Mouse (Mus musculus): ENCODE measurements around the gene Tbc1d5.

The Tbc1d5 gene

DNA sequence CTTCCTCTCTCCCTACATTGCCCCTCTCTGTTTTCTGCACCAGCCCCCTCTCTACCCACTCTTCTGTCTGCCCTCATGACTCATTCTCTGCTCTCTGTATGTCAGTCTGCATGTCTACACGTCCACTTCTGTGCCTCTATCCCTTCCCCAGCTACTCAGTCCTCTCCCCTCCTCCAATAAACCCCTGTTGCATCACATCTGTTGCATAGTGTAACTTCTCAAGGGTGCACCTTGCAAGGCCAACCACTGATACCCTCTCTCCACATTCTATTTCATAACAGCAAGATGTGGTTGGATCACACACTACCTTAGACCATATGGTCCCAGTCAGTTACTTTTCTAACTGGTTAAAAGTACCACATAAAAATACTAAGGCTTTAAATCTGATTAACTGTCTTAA lies 74.9 kb downstream of the Tbc1d5 start:
- no peak for DNase-seq (ENCODE audit: low read depth, low spot score)

DNA sequence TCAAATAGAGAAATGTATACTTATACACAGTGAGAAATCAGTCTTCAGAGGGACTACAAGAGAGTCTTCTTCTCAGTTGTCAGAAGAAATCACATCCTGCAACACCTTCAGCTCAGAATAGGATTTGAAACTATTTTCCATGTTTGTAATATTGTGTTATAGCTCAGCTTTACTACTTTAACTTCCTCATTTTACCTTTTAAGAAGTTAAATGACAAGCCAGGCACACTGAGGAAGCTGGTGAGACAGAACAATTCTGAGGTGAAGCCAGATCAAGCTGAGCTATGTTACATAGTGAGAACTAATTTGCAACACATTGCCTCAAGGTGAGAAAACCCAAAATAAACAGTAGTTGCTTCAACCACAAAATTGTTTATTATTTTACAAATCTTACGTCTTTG lies 135.3 kb downstream of the Tbc1d5 start:
- no peak for DNase-seq (ENCODE audit: low read depth, low spot score)

DNA sequence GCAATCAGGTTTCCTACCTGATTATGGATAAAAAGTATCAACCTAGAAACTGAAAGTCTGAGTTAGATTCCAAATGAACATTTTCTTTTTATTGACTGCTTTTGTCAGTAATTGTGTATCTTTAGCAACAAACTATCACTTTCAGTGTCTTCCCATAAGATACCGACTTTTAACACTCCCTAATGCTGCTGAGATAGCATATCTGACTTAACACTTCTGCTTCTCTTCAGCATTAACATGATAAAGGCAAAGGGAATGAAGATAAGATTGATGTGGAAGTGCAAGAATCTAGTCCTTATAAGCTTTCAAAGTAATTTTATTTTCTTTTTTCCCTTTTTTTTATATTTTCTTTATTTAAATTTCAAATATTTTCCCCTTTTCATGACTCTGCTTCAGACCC lies 138.3 kb downstream of the Tbc1d5 start:
- no peak for DNase-seq (ENCODE audit: low read depth, low spot score)

DNA sequence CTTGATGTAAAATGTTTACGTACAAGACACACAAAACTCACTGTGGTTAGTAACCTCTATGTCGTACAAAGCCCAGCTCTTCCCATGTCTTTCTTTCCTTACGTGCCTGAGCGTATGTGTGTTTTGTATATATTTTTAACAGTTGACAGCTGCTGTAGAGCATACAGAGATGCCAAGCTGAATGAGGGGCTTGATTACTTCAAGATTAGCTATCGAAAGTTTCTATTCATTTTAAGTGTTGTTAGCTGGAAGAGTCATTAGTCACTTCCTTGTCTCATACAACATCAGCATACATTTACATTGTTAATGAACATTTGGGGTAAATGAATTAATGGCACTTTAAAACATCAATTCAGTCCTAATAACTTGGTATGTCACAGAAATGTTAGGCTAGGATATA lies 155.9 kb downstream of the Tbc1d5 start:
- no peak for DNase-seq (ENCODE audit: low read depth, low spot score)

DNA sequence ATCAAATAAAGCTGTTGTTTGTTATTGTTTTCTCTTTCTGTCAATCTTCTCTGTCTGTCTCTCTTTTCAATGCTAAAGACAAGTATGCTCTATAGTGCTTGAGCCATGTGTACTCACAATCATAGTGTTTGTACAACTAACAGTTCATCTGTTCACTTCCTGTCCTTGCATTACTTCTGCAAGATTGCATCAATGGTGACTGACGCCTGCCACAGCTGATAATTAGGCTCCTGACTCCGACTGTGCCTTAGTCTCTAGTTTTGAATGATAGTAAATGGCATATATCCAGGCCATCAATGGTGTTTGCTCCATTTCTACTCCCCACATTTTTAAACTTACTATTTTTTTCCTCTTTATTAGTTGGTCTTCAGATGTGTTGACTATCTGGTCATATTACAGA lies 162.8 kb downstream of the Tbc1d5 start:
- no peak for DNase-seq (ENCODE audit: low read depth, low spot score)

DNA sequence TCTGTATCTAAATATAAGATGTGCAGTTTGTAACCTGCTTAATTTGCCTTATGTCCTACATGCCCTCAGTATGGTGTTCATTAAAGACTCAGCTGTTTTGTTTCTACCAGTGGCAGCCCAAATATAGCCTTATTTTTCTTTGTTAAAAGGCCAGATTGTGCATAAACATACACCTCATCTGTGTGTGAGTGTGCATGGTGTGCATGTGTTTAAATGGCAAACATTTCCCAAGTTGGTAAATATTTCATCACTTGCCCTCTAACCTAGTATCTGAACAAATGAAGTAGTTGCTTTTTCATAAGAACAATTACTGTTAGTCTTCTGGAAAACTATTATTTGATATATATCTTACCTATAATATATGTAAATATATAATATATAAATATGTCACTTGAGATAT lies 165.2 kb downstream of the Tbc1d5 start:
- DNase-seq (ENCODE audit: low read depth, low spot score) = no peak

DNA sequence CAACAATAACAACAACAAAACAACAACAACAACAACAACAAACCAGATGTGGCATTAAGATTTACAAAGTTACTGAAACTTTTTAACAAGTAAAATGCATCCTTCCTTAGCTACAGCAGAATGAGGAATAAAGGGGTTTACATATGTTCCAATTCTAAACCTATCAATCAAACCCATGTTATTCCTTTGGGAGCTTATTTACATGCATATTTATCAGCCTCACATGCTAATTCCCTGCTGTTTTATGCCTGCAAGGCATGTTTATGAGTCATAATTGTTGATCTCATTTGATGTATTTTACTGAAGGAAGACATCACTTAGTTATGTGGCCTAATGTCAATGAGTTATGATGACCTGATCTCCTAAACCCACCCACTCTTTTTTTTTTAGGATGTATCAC lies 176.0 kb downstream of the Tbc1d5 start:
- DNase-seq (ENCODE audit: low read depth, low spot score) = no peak

DNA sequence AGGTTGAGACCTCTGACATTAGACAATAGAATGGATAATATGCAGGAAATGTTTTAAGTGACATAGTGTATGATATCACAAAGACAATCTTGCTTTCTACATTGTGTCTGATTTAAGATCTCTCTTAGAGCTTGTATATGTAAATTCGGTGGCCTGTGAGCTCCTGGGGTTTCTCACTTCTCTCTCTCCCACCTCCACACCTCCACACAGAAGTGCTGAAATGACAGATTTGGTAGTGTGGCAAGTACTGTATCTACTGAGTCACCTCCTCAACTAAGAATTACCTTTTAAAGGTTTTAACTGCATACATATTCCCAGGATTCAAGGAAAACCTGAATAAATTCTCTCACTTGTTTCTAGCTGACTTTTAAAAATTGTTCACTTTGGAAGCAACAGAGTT lies 180.9 kb downstream of the Tbc1d5 start:
- no peak for DNase-seq (ENCODE audit: low read depth, low spot score)

DNA sequence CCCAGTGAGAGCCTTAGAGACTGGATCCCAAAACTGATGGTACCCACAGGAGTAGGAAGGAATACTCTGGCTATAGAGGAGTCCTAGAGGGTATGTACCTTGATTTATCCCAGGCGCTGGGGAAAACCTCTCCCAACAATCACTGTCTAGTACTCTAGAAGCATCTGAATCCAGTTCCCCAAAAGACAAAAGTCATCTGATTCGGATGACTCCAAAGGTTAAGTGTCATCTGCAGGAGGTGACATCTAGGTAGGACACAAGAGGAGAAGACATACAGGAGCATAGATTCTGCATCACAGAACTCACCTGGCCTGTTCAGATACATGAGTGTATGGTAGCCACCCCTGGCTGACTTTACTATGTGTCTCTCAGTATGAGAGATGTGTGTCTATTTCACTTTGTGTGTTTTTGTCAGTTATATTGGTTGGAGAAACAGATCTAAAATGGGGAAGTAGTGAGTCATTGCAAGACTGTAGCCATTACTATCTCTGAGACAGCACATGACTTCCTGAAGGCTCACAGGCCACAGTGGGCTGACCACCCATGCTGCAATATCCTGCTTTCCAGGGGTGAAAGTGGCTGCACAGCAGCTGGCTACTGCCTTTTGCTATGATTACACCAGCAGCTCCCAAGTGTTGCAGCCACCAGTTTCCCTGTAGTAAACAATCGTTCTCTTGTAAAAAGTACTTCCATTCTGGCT lies 185.7 kb downstream of the Tbc1d5 start:
- no peak for DNase-seq (ENCODE audit: low read depth, low spot score)

DNA sequence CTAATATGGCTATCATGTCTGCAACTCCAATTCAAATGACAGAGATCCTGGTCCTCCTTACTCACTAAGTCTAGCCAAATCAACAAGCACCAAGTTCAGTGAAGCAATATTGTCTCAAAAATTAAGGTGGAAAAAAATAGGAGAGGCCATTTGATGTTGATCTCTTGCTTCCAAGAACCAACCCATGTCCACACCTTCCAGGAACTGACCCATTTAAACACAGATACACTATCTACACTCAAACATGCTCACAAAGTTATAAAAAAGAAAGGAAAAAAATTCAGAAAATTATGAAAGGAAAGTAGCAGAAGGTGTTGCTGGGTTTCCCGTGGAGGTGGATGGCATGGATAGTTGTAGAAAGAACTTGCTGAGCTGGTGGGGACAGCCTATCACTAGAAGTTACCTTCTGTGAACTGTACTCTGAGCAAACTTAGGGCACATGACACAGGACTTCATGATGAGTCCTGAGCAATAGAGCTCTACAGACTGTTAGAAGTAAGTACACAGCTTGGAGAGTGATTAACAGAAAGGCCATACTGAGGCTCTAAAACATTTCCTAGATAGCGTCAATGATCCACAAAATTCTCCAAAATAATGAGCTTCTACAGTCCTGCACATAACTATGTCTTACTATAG lies 188.3 kb downstream of the Tbc1d5 start:
- no peak for DNase-seq (ENCODE audit: low read depth, low spot score)

DNA sequence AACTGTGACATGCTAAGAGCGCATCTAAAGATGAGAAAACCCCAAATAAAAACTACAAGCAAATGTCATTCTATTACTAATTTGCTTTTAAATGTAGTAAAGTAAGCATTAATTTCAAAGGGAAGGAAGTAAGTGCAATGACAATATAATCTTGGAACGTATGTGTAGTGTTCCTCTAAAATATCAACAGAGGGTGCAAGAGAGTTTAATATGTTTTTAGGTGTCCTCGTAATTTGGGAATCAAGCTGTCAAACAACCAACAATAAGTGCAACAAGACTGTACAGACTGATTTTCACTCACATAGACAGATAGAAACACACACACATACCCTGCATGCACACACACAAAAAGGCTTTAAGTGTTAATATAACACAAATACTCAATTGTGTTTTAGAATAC lies 191.2 kb downstream of the Tbc1d5 start:
- DNase-seq (ENCODE audit: low read depth, low spot score) = no peak

DNA sequence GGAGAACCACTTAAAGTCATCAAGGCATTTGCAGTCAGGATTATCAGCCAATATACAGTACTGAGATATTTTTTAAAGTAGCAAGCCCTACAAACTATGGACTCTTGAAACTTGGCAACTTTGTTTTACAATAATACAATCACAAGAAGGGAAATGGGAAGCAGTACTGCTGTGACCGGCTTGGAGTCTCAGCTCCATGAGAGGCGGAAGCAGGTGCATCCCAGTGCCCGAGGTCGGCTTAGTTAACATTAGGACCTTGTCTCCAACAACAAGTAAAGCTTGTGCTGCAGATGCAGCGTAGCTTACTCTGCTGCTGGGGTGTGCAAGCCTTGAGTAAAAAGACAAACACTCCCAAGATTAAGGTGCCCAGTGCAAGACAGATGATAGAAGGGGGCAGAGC lies 197.2 kb downstream of the Tbc1d5 start:
- no peak for DNase-seq (ENCODE audit: low read depth, low spot score)

DNA sequence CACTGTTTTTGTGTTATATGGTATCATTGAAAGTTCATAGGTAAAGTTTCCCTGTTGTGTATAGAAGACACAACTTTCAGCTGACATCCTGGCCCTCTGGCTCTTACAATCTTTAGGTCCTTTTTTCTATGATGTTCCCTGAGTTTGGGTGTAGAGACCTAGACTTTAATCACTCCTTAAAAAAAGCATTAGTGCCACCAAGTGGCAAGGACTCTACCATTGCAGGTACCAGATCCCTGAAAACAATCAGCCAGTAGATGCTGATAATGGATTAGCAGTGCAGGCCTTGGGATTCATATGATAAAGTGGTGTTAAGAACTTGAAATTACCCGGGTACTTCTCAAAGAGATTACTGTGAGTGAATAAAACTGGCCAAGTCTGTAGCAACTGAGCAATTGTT lies 207.0 kb downstream of the Tbc1d5 start:
- DNase-seq (ENCODE audit: low read depth, low spot score) = no peak

DNA sequence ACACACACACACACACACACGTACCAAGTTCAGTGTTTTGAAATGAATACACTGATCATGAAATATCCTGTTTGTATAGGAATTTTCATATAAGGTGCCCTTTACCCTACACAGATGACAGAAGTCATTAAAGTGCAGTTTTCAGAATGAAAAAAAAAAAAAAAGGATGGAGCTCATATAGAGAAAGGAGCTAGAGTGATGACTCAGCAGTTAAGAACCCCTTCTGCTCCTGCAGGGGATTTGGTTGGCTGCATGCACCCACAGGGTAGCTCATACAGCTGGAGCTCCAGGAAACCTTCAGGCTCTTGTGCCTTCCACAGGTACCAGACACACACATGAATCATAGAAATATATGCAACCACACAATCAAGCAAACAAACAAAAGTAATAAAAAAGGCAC lies 213.0 kb downstream of the Tbc1d5 start:
- DNase-seq (ENCODE audit: low read depth, low spot score) = no peak

DNA sequence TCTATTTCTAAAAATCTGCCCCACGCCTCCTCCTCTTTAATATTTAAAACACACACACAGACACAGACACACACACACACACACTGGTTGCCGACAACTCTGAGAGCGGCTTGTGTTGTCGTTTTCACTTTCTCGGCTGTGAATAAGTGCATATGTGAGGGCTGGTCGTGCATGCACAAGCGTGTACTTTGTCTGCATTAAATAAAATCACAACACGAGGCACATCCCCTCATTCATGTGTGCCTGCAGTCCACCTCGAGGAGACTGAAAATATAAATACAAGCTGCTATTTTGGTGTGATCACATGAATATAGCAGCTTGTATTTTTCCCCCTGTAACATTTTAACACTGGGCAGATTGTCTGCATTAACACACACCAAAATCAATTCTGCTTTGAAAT lies 224.8 kb downstream of the Tbc1d5 start:
- no peak for DNase-seq (ENCODE audit: low read depth, low spot score)

DNA sequence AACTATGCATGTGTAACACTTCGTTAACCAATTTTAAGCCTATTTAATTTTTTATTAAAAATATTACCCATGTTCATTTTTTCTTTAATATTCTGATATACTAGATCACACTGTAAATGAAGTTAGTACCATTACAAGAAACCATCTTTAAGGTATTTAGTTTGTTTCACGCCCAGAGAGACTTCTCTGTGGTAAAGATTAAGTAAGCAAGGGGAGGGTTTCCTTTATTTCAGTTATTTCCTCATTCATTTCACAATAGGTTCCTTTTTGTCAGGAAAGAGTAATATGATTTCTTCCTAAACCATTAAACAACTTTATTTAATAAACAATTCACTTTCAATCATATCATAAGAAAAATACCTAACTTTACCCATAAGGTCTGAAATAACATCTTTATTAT lies 256.8 kb downstream of the Tbc1d5 start:
- DNase-seq (ENCODE audit: low read depth, low spot score) = no peak

DNA sequence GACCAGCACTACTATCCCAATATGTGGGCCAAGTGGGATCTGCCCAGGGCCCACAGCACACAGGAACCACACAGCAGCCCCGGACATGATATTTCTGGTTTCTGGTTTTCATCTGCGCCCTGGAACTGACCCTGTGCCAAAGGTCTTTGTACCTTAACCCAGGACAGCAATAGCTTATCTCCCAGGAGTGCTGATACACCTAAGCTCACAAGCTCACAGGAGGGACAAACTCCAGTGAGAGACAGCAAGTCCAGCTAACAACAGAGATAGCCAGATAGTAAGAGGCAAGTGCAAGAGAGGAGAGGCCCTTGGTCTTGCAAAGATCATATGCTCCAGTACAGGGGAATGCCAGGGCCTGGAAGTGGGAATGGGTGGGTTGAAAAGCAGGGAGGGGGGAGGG lies 263.9 kb downstream of the Tbc1d5 start:
- no peak for DNase-seq (ENCODE audit: low read depth, low spot score)

DNA sequence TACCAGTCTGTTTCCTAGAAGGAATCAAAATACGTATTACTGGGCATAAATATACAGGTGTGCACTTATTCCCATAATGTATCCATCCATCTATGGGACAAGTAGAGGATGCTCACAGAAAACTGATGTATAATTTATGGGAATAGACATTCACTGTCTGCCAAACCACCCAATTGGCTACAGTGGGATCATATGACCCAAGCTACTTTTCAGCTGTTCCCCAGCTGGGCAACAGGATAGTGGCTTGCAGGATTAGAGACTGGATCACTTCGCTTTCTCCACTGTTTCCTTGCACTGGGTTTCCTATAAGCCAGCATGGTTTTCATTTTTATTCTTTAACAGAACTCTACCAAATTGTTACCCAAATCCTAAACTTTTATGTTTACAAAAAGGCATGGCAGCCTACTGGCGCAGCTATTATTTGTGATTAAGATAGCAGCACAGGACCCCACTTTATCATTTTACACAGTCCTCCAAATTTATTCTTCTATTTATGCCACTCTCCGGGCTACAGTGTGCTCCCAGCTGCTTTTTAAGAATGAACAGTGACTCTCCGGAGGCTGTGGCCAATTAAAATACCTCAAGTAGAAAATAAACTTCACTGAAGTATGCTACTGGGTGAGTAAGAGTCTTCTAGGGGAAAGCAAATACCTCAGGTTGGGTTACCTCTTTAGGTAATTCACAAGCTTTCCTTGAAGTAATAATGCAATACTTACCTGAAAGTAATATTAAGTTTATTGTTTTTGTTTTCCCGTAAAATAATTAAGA lies 270.4 kb downstream of the Tbc1d5 start:
- DNase-seq (ENCODE audit: low read depth, low spot score) = no peak

DNA sequence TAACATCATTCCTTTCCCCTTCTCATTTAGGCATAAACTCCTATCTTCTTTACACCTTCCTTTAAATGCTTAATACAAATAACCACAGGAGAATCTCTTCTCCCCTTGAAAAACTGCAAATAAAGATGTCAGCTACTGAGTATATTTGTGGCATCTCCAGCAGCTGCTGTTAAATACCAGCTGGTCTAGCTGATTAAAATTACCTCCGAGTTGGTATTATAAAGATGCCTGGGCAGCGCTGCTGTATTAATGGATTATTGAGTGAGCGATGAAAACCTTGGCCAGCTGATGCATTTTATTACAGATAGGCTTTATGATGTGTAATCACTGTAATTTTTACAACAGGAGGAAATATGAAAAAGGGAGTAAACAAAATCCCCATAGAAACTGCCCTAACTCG lies 271.0 kb downstream of the Tbc1d5 start:
- DNase-seq (ENCODE audit: low read depth, low spot score) = no peak

DNA sequence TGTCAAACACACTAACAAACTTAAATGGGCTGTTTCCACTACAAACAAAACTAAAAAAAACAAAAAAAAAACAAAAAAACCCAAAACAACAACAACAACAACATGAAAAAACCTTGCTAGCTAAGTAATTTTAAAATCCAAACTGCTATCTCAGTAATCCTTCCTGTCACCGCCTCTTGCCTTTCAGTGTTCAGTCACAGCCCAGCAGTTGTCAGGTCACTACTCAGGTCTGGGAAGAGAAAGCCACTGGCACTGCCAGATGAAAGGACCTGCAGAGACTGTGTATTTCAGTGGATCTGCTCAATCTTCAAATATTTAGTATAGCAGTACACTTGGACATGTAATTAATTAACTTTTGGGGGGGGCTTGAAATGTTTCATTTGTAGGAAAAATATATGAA lies 272.5 kb downstream of the Tbc1d5 start:
- no peak for DNase-seq (ENCODE audit: low read depth, low spot score)

DNA sequence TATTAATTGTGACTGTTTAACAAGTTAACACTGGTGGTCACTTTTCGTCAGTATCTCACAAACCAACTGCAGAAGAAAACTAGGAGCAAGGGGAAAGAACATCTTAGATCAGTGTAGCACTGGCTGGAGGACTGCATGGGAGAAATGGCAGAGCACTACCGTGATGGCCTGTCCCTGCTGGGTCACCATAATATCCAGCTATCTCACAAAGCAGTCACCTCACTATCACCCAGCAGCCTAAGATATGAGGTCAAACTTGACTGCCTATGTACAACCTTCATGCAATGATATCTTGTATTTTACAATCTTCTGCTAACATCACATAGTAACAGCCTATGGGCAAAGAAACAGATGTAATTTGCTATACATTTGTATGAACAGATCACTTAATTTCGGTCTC lies 274.7 kb downstream of the Tbc1d5 start:
- DNase-seq (ENCODE audit: low read depth, low spot score) = no peak

DNA sequence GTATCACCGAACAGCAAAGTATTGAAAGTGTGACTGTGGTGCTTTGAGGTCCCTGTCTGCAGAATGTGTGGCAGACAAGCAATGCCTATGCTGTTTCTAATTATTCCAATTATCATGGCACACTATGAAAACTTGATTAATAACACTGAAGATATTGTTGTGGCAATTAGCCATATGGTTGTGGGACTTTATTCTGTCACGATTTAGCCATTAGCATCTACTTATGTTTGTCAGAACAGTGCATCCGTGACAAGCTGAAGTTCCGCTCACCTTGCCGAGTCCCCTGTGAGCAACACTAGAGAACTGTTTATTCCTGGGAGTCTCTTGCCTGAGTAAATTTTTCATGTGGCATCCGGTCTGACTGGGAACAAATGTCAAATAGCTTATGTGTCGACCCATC lies 281.3 kb downstream of the Tbc1d5 start:
- no peak for DNase-seq (ENCODE audit: low read depth, low spot score)

DNA sequence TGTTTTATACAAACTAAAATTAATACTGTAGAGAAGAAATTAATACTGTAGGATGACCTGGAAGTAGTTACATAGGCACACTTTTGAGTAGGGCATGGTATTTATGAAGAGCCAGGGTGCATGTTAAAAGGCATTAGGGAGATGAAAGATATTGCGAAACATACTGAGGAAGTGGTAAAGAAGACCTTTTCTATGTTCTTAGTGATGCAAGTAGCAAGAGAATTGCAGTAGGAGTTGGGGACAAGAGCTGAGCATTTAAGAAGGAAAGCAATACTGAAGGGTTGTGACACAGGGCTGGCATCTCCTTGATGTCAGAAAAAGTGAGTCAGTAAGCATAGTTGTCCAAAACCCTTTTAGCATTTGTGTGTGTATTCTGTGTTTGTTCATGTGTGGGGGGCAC lies 289.7 kb downstream of the Tbc1d5 start:
- no peak for DNase-seq (ENCODE audit: low read depth, low spot score)

Measured in WW6 (cell line).